Mouse (Mus musculus) liver, embryonic 16.5 days (tissue): ENCODE measurements at regions not wholly inside any gene's neighbourhood (a gene's known extent, or its start where the extent isn't known, plus 50 kb on each side); places are given as distances from the start of the nearest gene placed in this dataset.

ENCODE experiments used
- ATAC-seq: fragments of 200-750 bp; cut with Nextera tagmentation; 2 replicates; pipeline ENCODE4 v1.8.0; 2017; ENCODE audit warnings: low read depth, mild to moderate bottlenecking, moderate number of reproducible peaks, moderate library complexity
- H3K27ac ChIP-seq: fragments of 300-500 bp; sonication (generic); 2 replicates; pipeline ENCODE4 v1.5.1; 2014; ENCODE audit warnings: mild to moderate bottlenecking, low read length
- H3K27me3 ChIP-seq: fragments of 300-500 bp; sonication (generic); 2 replicates; pipeline ENCODE4 v1.6.1; 2014; ENCODE audit warnings: low read depth, low read length, mixed read lengths; ENCODE audit not compliant: control insufficient read depth, insufficient read depth
- H3K36me3 ChIP-seq: fragments of 300-500 bp; sonication (generic); 2 replicates; pipeline ENCODE4 v1.6.1; 2014; ENCODE audit warnings: mild to moderate bottlenecking; ENCODE audit not compliant: control insufficient read depth, insufficient read depth
- H3K4me1 ChIP-seq: fragments of 300-500 bp; sonication (generic); 2 replicates; pipeline ENCODE4 v1.6.1; 2014; ENCODE audit warnings: low read depth, low read length, mixed read lengths; ENCODE audit not compliant: control insufficient read depth
- H3K4me2 ChIP-seq: fragments of 300-500 bp; sonication (generic); 2 replicates; pipeline ENCODE4 v1.6.1; 2014; ENCODE audit warnings: low read depth, low read length, mixed read lengths
- H3K4me3 ChIP-seq: fragments of 300-500 bp; sonication (generic); 2 replicates; pipeline ENCODE4 v1.5.1; 2014; ENCODE audit warnings: low read depth, mild to moderate bottlenecking, low read length
- H3K9ac ChIP-seq: fragments of 300-500 bp; sonication (generic); 2 replicates; pipeline ENCODE4 v1.6.1; 2014; ENCODE audit warnings: low read depth, low read length
- H3K9me3 ChIP-seq: fragments of 300-500 bp; sonication (generic); replicated peaks from 2 replicates; pipeline ENCODE4 v1.6.1; 2016; ENCODE audit warnings: low read length; ENCODE audit not compliant: control insufficient read depth
- WGBS: fragments of 180-500 bp; shearing (Covaris S2); extraction: QIAGEN DNeasy Blood & Tissue Kit; methylation state at CpG from one replicate; pipeline ENCODE4 v1.1.7; 2014; ENCODE audit not compliant: insufficient replicate concordance; 5-methylcytosine and 5-hydroxymethylcytosine counted together

DNA sequence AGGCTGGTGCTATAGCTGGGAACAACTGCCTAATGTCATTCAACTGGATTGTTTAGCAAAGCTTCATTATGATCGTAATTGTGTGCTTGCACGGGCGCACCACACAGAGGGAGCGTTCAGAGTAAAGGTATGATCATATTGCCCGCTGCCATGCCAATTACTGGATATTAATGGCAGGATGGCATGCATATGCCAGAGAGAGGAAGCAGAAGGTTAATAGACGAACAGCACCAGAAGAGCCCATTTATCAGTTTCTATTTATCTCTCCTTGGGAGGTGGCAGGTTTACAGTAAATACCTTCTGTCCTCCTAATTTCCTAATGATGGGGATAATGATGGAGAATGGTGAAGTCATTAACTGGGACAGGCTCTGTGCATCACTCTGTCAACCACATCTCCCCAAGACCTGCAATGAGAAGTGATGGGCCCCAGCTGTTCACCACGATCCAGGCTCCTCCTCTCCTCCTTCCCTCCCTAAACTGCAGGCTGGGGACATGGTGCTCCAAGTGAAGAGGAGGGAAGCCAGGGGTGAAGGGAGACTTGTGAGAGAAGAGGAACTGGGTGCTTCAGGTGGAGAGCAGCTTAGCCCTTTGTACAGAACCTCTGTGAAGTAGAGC, 135.6 kb downstream of the Naa11 start:
- Histone ChIP-seq H3K27me3 (no peaks in the 10 kb centered on the region), H3K4me1 (no peaks in the 10 kb centered on the region), H3K27ac (no peak overlapping the region), H3K9ac (no peak overlapping the region), H3K9me3 (no peaks in the 10 kb centered on the region), H3K36me3 (no peaks in the 10 kb centered on the region), H3K4me2 (no peak overlapping the region), H3K4me3 (no peak overlapping the region)
- ATAC-seq: no peak
- 63% methylated on average over 7 of the region's 7 CpGs for WGBS

DNA sequence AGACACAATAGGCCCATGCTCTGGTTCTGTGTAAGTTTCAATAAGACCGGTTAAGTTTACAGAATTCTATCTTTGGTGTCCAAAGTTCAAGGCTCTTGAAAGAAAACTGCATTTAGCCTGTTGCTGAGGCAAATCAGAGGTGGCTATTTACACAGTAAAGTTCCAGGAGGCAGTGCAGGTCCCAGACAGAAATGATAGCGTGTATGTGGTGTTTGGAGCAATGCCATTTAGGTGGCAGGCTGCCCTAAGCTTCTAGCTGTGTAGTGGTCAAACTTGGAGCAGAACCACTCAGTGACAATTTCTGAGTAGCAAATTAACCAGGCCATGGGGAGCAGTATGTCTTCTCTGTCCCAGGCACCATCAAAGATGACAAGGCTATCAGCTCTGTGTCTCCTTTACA, 125.5 kb upstream of the Paqr3 start:
- Histone ChIP-seq H3K4me3 (no peak overlapping the region), H3K9me3 (no peaks in the 10 kb centered on the region), H3K27ac (no peak overlapping the region), H3K4me1 (no peaks in the 10 kb centered on the region), H3K36me3 (no peaks in the 10 kb centered on the region), H3K4me2 (no peak overlapping the region), H3K9ac (no peak overlapping the region), H3K27me3 (no peaks in the 10 kb centered on the region)
- ATAC-seq: no peak
- 45% methylated on average over 2 of the region's 2 CpGs for WGBS

DNA sequence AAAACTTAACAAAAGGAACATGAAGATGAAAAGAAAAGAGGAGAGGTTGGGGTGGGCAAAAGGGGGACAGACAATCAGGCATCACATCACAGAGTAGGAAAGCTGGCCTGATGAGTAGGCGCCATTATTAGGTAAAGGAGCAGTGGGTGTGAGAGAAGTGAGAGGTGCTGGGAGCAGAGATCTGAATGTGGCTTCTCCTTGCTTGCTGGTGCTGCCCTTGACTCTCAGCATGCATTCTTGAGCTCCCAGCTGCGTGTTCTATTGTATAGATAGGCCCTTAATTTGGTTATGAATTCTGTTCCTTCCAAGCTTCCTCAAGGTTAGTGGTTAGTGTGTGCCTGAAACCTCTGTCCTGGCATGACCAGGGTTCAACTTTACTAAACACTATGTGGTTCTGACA, 115.0 kb upstream of the Paqr3 start:
- 27% methylated on average over 2 of the region's 2 CpGs for WGBS
- Histone ChIP-seq H3K9me3 (no peaks in the 10 kb centered on the region), H3K9ac (no peak overlapping the region), H3K36me3 (no peaks in the 10 kb centered on the region), H3K4me2 (no peak overlapping the region), H3K27me3 (no peaks in the 10 kb centered on the region), H3K4me1 (no peaks in the 10 kb centered on the region), H3K27ac (no peak overlapping the region), H3K4me3 (no peak overlapping the region)
- ATAC-seq: no peak

DNA sequence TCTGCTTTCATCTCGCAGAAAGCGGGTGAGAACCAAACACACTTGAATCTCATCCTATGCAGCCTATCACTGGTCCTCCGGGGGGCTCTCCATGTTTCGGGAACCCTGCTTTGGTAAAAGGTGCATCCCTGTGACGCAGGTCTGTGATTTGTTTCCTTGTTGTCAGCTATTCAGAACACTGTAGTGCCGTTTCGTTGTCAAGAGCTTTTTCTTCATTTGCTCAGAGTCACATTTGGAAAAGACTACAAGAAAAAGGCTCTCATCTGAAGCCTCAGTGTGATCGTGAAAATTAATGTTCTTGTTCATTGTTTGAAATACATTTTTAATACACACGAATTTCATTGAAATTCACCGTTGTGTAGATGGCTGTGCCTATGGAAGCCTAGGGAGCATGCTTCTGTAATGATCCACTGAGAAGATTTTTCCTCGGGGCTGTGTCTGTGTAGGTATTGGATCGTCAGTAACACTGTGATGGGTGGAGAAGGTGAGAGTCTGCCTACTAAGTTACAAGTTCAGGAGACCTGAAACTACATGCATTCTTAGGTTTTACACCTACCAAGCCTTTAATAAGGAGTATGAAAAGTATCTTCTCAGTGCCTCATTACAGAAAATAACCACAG, 112.0 kb upstream of the Paqr3 start:
- Histone ChIP-seq H3K4me1 (no peaks in the 10 kb centered on the region), H3K27ac (no peak overlapping the region), H3K36me3 (no peaks in the 10 kb centered on the region), H3K9me3 (no peaks in the 10 kb centered on the region), H3K9ac (no peak overlapping the region), H3K27me3 (no peaks in the 10 kb centered on the region), H3K4me3 (no peak overlapping the region), H3K4me2 (no peak overlapping the region)
- 61% methylated on average over 12 of the region's 12 CpGs for WGBS
- no peak for ATAC-seq

DNA sequence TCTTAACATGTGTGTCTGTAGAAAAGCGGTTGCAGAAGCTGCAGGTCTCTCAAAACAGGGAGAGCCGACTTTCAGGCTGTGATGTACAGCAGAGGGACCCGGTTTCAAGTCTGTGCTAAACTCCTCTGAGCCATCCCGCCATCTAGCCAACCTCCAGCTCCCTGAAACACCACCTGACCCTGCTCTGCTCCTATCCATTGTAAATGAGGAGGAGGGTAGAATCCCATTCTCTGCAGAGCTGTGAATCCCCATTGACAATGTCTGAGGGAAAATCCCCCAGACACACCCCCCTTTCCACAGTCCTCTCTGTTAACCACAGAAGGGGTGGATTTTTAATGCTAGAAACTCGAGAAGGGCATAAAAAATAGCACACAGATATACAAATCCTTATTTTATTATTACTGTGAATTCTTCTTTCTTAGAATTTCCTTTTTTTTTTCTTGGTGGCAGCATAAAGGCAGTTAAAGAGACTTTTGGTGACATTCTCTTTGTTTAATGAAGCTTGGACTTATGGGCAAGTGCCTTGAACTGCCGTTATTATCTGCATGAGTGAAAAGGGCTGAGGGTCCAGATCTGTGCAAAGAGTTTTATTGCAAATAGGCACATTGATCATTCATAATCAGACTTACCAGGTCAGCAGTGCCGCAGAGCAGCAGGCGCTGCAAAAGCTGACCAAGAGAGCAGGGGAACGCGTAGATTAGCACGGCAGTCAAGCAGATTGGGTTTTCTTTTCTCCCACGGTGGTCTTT, 111.3 kb upstream of the Paqr3 start:
- Histone ChIP-seq H3K36me3 (no peaks in the 10 kb centered on the region), H3K27me3 (no peaks in the 10 kb centered on the region), H3K9me3 (no peaks in the 10 kb centered on the region), H3K4me1 (no peaks in the 10 kb centered on the region), H3K4me3 (no peak overlapping the region), H3K27ac (no peak overlapping the region), H3K4me2 (no peak overlapping the region), H3K9ac (no peak overlapping the region)
- 69% methylated on average over 12 of the region's 12 CpGs for WGBS
- no peak for ATAC-seq

DNA sequence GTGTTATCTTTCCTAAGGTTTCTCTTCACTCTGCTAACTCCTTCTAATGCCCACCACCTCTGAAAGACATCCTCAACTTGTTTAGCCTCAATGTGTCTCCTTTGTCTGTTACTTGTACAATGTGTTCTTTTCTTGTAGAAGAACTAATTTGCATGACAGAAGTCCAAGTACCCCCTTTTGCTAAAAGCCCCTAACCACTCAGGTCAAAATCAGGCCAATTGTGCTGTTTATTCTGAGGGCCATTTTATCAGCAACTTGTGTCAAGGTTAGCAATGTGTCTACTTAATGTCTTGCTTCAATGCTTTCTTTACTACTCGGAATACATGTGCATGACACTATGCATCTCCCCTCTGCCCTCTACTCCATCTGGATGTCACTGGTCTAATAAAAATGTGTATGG, 107.3 kb upstream of the Paqr3 start:
- no peaks in the 10 kb centered on the region for H3K27me3 ChIP-seq
- H3K9me3 ChIP-seq: no peaks in the 10 kb centered on the region
- H3K27ac ChIP-seq: no peak overlapping the region
- H3K4me2 ChIP-seq: no peak overlapping the region
- no peaks in the 10 kb centered on the region for H3K36me3 ChIP-seq
- 59% methylated on average over 1 of the region's 1 CpGs for WGBS
- ATAC-seq: no peak
- H3K4me3 ChIP-seq: no peak overlapping the region
- no peak overlapping the region for H3K9ac ChIP-seq
- no peaks in the 10 kb centered on the region for H3K4me1 ChIP-seq

DNA sequence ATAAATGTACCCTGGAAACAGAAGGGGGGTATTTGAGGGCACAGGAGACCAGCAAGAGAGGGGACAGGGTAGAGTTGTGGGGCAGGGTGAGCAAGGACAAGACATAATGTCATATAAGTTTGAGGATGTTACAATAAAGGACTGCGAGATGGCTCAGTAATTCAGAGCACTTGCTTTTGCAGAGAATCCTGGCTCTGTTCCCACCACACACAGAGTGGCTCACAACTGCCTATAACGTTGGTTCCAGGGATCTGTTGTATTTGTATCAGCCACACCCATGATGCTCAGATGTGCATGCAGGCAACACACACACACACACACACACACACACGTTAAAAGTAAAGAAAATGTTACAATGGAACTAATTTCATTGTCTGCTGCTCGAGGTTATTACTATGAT, 94.2 kb upstream of the Paqr3 start:
- H3K4me3 ChIP-seq: no peak overlapping the region
- H3K27ac ChIP-seq: no peak overlapping the region
- no peak overlapping the region for H3K4me2 ChIP-seq
- no peaks in the 10 kb centered on the region for H3K27me3 ChIP-seq
- ATAC-seq: no peak
- no peak overlapping the region for H3K9ac ChIP-seq
- no peaks in the 10 kb centered on the region for H3K36me3 ChIP-seq
- WGBS: 51% methylated on average over 4 of the region's 4 CpGs
- H3K9me3 ChIP-seq: no peaks in the 10 kb centered on the region
- no peaks in the 10 kb centered on the region for H3K4me1 ChIP-seq

DNA sequence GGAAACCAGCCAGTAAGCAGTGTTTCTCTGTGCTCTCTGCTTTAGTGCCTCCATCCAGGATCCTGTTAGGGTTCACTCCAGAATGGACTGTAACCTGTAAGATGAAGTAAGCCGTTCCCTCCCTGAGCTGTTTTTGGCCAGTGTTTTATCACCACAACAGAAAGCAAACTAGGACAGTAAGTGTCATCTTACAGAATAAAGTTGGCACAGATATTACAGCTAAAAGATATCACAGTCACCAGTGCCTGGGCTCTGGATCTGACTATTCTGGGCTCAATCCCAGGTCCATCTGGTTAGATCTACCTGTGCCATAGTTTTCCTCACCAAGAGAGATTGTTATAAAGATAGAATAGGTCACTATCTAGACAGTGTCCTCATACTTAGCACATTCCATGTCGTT, 92.9 kb upstream of the Paqr3 start:
- ATAC-seq: no peak
- H3K4me3 ChIP-seq: no peak overlapping the region
- no peak overlapping the region for H3K9ac ChIP-seq
- no peaks in the 10 kb centered on the region for H3K36me3 ChIP-seq
- WGBS: 45% methylated on average over 2 of the region's 2 CpGs
- H3K4me1 ChIP-seq: no peaks in the 10 kb centered on the region
- H3K27ac ChIP-seq: no peak overlapping the region
- H3K27me3 ChIP-seq: no peaks in the 10 kb centered on the region
- H3K4me2 ChIP-seq: no peak overlapping the region
- H3K9me3 ChIP-seq: no peaks in the 10 kb centered on the region

DNA sequence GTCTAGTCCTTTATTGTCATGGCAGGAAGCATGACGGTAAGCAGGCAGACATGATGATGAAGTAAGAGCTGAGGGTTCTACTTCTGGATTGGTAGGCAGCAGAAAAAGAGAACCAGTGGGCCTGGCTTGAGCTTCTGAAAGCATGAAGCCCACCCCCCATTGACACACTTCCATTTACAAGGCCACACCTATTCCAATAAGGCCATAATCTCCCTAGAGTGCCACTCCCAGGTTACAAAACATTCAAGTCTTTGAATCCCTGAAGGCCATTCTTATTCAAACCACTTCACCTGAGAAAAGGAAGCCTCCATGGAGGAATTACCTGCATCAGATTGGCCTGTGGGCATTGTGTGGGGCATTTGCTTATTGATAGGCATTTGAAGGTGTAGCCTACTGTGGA, 92.2 kb upstream of the Paqr3 start:
- Histone ChIP-seq H3K36me3 (no peaks in the 10 kb centered on the region), H3K9ac (no peak overlapping the region), H3K27me3 (no peaks in the 10 kb centered on the region), H3K4me2 (no peak overlapping the region), H3K27ac (no peak overlapping the region), H3K4me3 (no peak overlapping the region), H3K9me3 (no peaks in the 10 kb centered on the region), H3K4me1 (no peaks in the 10 kb centered on the region)
- WGBS: 67% methylated on average over 1 of the region's 1 CpGs
- no peak for ATAC-seq
